Mouse (Mus musculus): ENCODE measurements around the gene Smco1.
"Not testable (repeated sequence)": the region's sequence is repeated elsewhere in the genome, so short reads cannot be mapped to it uniquely, and the experiment has no call there.

Smco1 gene

DNA sequence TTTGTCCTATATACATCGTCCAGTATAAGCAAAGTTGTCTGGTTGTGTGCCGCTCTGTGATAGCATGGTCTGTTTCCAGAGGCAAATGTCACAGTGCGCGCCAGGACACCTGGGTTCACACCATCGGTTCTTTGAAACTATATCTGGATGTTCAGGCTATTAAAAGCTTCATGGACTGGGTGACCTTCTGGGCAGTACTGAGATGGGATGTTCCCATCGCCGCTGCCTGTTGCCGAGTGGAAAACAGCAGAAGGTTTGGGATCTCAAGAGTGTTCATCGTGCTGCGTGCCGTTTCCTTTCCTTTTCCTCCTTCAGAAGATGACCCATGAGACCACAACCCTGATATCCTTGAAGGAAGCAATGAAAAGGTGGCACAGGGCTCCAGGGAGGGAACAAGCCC, at the start of gene Smco1:
TSS of gene Smco1 (plus strand) at position 178 of the 400 bp plus-strand sequence.
- in situ Hi-C loops (cut with MboI) = no loop called here

DNA sequence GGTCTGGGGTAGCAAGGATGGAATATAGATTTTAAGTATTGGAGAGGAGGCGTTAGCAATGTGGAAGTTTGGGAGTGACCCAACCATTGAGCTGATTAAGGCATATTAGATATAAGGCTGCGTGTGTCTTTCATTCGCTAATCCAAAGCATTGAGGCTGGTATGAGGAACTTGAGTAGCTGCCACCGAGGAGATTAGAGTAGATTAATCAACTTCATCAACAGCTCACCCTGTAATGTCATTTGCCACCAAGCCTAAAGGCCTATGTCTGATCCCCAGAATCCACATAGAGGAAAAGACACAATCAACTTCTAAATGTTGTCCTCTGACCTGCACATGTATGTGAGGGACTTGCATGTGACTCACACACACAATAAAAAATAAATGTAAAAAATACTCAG, 49.5 kb upstream of the Smco1 start:
- in situ Hi-C loops (cut with MboI) = no loop called here

DNA sequence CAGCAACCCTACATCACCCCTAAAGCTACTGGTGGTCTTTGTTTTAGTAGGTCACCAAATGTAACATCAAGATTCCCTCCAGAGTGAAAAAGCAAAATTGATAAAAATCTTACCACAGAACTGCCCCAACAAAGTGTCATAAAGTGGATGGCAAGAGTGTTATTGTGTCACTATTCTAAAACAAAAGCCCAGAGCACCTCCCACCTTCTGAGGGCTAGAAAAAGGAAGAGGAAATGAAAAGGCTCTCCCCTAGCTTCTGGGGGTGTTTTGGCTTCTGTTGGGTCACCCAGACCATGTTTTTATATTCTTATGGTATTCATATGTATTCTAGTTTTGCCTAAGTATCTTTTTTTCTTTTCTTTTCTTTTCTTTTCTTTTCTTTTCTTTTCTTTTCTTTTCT, 48.9 kb upstream of the Smco1 start:
- in situ Hi-C loops (cut with MboI) = no loop called here

DNA sequence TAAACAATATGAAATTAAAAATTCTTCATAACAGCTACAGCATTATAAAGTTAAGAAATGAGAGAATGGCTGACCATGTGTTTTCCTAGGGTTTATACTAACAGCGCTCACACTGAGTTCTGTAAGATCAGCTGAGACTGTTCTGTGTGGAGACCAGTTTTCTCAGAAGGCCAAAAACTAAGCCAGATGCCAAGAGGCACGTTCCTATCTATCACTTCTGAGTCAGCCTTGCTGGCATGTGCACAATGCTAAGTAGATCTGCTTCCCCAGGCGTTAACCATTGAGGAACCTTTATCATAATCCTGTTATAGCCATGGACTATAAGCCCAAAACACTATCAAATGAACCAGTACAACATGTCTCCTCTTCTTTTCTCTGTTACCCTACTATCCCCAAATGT, 39.2 kb upstream of the Smco1 start:
- in situ Hi-C loops (cut with MboI) = not testable (repeated sequence)

DNA sequence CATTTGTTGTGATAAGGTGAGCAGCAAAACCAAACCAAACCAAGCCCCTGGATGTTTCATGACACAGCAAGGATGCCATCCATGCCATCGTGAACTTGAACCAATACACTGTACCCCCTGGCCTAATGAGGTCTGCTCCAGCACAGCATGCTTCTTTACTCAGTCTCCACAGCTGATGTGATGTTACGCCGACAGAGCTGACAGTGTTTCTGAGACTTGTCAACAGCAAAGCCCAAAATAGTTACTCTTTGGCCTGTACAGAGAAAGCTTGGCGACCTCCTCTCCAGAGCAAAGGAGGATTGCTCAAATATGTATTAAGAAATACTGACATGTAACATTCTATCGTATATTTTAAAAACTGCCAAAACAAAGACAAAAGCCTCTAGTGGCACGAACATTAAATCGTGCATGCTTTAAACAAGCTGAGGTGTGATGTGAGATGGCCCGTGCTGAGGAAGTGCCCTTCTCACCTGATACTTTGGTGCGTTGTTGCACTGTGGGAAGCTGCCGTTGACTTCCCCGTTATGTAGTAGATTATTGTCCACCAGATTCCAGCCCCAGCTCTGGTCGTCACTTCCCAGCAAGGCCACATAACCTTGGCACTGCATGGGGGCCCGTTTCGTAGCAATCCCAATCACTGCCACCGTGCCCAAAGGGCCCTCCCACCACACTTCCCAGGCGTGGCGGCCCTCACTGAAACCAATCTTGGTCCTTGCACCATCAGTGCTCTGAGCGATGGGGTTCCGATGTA, 33.2 kb upstream of the Smco1 start:
- in situ Hi-C loops (cut with MboI) = no loop called here

DNA sequence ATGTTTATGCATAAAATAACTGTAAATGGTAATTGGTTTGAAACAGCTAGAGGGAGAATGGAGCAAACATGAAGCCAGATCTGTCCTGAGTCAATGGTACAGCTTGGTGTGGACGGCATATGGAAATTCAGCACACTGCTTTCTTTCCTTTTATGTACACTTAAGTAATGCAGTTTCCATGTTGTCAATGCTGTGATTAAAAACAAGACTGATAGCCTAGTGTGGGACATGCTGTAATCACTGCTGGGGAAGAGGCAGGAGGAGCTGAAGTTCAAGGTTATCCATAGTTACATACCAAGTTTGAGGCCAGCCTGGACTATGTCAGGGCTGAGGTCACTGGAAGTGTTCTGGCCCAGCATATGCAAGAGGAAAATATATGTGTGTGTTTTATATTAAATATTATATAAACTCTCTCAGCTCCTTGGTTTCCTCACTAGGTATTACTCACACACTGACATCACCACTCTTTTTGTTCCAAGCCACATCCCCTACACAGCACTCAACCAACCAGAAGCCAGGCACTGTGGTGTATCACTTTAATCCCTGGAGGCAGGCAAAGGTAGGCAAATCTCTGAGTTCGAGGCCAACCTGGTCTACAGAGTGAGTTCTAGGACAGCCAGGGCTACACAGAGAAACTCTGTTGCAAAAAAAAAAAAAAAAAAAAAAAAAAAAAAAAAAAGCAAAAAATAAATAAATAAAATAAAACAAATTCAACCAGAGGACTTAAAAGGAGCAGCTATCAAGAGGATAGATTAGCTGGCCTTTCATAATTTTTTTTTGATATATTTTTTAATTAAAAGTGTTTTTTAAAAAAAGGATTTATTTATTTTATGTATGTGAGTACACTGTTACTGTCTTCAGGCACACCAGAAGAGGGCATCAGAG, 31.6 kb upstream of the Smco1 start:
- in situ Hi-C loops (cut with MboI) = no loop called here

DNA sequence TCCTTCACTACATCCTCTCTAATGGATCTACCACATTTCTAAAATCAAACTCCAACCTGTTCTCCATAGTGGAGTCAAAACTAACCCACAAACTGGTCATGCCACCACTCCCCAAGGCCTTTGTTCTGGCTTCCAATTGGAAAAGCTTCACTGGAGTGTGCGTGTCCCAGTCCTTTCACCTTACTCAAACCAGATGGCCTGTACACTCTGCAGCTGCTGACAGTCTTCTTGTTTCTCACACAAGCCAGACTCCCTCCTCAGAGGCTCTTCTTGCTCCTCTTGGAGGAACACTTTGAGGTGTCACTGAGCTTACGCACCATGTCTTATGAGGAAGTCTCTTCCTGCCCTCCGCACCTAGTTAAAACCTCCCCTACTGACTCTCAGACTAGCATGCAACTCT, 27.4 kb upstream of the Smco1 start:
- in situ Hi-C loops (cut with MboI) = no loop called here

DNA sequence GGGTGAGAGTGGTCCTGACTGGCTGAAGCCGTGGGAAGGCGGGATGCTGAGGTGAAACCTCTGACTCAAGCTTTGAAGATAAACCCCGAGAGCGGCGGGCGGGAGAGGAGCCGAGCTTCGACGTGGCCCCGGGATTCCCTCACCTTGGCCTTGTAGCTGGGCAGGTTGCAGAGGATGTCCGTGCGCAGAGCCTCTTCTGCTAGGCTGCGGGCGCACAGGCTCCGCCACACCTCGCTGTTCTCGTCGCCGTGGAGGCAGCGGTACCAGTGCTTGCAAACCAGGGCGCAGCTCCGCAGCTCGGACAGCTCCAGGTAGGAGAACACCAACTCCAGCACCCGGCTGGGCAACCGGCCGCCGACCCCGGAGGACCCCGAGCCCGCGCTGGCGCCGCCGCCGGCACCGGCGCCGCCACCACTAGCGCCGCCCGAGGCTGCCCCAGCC, 24.9 kb upstream of the Smco1 start:
- in situ Hi-C loops (cut with MboI) = no loop called here

DNA sequence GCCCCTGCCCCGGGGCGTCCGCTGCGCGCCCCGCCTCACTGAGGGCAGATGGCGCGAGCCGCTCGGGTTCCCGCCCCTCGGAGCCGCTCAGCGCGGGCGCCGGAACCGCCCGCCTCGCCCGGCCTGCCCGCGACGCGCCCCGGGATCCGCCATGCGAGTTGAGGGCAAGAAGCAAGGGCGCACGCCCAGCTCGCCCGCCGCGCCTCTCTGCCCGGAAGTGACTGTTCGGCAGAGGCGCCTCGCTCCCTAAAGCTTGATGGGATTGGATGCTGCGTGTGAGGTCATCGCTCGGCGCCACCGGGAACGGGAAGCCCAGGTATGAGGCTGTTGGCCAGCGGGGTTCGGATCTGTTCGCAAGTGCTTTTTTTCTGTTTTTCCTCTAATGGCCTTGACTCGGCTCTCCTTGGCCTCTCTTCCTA, 24.3 kb upstream of the Smco1 start, which contains the start of the genes Fbxo45 and Wdr53:
TSS of gene Fbxo45 (minus strand) at position 207 of the 419 bp plus-strand sequence.
TSS of gene Wdr53 (plus strand) at position 276 of the 419 bp plus-strand sequence.
- in situ Hi-C loops (cut with MboI) = no loop called here

DNA sequence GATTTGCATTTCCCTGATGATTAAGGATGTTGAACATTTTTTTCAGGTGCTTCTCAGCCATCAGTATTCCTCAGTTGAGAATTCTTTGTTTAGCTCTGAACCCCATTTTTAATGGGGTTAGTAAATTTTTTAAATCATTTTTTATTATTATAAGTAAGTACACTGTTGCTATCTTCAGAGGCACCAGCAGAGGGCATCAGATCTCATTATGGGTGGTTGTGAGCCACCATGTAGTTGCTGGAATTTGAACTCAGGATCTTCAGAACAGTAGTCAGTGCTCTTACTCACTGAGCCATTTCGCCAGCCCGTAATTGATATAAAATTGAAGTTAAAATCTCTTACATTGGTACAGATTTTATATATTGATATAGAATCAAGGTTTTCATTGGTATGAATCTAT, 7.0 kb upstream of the Smco1 start:
- in situ Hi-C loops (cut with MboI) = not testable (repeated sequence)

DNA sequence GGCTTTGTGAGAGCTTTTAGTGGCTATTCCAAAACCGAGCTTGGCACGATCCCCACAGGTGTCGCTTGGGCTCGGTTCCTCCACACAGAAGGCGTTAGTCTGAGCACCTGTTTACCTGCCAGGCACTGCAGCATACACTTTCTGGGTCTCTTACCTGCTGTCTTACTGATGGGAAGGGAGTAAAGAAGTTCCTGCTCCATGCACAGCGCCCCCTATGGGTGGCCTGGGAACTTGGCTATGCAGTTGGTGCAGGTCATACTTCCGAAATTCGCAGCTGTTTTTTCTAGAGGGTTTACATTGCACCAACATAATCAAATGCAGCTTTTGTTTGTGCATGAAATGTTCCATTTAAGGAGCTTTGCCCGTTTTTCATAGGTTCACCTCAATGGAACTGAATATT, 2.1 kb downstream of the Smco1 start:
- in situ Hi-C loops (cut with MboI) = no loop called here

DNA sequence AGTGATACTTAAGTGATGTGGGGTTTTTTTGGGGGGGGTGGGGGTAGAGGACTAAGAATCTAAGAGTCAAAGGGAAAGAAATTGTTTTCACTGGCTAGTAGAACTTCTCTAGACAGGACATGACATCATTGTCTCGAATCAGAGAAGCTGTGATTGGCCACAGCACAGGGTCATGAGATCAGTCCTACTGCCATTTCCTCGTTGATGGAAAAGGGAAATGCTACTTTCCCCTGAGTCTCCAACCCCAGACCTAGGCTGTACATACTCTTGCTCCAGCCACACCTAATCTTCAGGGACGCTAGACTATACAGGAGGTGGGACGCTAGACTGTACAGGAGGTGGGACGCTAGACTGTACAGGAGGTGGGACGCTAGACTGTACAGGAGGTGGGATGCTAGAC, 3.8 kb downstream of the Smco1 start:
- in situ Hi-C loops (cut with MboI) = no loop called here

DNA sequence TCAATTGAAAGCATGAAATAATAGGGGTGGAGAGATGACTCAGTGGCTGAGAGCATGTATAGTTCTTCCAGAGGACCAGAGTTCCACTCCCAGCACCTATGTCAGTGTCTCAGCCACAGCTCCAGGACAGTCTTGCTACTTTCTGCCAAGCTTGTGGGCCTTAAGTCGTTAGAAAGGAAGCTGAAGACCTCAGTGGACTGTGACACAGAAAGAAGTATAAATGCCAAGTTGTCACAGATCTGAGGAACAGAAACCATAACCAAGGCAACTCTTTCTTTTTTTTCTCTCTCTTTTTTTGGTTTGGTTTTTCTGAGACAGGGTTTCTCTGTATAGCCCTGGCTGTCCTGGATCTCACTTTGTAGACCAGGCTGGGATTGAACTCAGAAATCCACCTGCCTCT, 4.6 kb downstream of the Smco1 start:
- in situ Hi-C loops (cut with MboI) = no loop called here

DNA sequence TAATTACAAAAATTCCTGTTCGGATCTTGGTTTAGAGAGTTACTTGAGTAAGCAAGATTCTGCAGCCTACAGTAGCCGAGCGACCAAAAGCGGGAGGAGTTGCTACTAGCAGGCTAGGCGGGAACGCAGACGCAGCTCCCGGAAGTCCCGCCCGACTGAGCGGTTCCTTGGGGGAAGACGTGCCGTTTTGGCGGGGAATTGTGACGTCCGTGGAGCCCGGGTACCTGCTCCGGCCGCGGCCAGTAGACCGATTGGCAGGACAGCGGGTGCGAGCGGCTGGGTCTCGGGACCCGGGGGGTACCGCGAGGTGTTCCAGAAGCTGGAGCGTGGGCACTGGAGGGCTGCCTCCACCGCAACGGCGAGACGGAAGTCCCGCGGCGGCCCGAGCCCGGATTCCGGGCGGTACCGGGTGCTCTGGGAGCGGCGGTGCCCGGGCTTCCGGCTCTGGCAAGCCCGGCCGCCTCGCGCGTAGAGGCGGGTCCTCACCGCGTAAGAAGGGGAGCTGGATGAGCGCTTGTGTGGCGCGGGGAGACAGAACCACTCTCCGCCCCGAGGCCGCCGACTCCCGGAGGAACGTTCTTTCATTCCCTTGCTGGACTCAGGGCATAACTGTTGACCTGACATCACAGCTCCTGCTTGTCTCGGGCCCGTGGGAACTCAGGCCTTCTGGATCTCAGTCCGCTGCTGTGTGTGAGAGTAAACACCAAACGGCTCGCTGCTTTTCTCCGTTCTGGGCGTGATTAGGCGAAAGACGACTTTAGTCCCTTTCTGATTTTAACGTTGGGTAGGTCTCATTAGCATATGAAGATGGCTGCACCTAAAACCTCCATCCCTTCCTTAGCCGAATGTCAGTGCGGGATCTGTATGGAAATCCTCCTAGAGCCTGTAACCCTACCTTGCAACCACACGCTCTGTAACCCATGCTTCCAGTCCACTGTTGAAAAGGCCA, 6.3 kb downstream of the Smco1 start, which contains the start of gene Rnf168:
TSS of gene Rnf168 (plus strand) at position 152 of the 949 bp plus-strand sequence.
- in situ Hi-C loops (cut with MboI) = no loop called here

DNA sequence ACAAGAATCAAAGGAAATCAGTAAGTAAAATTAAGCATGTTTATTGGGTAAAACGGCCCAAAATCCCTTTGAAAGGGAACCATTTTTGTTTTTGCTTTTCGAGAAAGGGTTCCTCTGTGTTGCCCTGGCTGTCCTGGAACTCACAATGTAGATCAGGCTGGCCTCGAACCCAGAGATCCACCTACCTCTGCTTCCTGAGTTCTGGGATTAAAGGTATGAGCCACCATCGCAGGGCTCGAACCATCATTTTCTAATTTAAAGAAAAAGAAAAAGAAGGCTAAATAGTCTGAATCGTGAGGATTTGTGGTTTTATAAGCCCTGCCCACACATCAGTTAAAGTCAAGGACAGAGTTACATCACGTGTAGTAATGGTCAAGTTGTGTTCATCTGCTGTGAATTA, 7.1 kb downstream of the Smco1 start:
- in situ Hi-C loops (cut with MboI) = no loop called here

DNA sequence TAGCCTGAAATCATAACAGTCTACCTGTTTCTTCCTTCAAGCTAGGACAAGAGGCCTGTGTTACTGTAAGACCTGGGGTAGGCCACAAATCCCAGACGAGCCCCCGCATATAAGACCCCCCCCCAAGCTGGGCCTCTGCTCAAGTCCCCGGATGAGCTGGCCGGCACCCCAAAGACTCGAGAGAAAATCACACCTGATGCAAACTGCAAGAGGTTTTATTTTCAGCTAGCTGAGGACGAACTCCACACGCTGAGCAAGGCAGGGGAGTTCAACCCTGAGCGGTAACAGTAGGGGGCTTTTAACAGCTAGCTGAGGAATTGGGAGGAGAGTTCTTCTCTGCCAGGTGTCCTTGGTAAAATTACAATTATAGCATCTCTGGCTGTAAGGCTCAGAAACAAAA, 8.9 kb downstream of the Smco1 start:
- in situ Hi-C loops (cut with MboI) = no loop called here

DNA sequence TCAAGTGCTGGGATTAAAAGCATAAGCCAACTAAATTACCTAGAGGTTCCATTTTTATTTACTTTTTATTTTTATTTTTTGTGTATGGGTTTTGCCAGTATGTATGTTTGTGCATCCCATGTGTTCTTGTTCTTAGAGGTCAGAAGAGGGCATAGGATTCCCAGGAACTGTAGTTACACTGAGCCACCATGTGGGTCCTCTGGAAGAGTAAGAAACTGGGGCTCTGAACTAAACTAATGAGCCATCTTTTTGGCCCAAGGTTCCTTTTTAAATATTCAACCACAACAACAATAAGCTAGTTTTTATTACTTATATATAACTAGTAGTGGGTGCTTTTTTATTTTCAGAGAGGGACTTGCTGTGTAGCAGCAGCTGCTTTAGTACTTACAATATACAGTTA, 11.3 kb downstream of the Smco1 start:
- in situ Hi-C loops (cut with MboI) = no loop called here

DNA sequence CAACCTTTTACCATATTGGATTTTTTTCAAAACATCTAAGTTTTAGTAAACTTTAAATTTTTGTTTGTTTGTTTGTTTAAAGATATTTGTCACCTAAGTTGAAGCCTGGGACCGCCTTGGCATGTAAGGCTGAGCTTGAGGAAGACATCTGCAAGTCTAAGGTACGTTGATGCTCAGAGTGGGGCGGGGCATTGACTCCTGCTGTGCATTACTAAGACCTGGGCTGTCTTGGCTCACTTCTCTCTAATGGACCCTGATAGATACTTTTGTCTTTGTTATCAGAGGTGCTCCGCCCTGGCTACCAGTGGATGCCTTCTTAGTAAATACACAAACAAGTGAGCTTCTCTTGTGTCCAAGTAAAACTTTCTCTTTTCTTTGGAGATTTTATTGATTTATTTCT, 20.6 kb downstream of the Smco1 start:
- in situ Hi-C loops (cut with MboI) = no loop called here

DNA sequence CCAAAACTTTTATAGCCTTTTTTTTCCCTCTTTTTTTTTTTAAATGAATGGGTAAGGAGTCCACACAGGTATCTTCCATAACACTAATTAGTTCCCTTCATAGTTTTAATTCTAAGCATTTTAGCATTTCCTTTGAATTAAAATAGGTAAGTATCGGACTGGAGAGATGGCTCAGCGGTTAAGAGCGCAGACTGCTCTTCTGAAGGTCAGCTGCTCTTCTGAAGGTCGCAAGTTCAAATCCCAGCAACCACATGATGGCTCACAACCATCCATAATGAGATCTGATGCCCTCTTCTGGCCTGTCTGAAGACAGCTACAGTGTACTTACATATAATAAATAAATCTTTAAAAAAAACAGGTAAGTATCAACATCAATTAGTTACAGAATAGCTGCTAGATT, 28.3 kb downstream of the Smco1 start:
- in situ Hi-C loops (cut with MboI) = not testable (repeated sequence)

DNA sequence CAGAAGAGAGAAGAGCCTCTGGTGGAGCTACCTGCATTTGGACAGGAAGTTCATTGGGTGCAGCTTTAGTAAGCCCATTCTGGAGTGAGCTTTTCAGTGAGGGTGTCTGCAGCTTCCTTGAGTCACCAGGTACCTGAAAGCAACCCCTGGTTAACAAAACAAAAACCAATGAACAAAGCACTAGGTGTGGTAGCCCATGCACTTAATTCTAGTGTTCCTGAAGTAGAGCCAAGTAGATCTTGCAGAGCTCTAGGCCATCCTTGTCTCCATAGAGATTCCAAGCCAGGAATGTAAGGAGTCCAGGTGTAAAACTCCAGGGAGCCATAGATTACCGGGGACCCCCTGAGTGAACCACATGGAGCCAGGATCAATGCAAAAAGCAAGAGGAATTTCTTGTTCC, 31.8 kb downstream of the Smco1 start:
- in situ Hi-C loops (cut with MboI) = no loop called here

DNA sequence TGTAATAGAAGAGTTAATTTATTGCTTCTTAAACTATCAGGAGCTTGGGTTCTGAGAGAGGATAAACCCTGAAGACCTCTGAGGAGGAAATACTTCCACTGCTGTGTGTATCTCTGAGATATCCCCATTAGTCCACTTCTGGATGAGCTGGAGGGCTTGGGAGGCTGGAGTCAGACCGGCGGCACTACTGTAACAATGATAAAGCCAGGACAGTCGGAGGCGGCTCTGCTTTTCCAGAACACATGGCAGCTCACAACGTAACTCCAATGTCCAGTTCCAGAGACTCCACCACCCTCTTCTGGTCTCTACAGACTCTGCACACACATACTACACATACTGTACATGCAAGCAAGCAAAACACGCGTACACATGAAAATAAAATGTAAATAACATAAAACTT, 32.6 kb downstream of the Smco1 start:
- in situ Hi-C loops (cut with MboI) = no loop called here

DNA sequence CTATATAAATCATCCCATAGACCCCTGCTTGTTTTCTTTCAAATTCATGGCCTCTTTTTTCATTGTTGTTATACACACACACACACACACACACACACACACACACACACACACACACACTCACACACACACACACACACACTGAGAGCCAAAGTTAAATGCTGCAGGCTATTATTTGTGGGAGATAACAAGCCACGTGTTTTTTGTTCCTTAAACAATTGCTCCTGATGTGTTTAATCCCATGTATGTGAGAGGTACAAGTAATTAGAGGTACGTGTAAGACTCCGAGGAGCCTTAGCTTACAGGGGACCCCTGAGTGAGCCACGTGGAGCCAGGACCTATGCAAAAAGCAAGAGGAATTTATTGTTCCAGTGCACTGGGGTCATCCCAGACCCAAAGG, 40.7 kb downstream of the Smco1 start:
- in situ Hi-C loops (cut with MboI) = no loop called here
